ENCODE assay signal across 7 mouse cellular contexts in genomic region chr17:35195631-35196320, GRCm38 (mm10). TPM values are rescaled to one million over a fixed set of nuclear protein-coding genes. Genes with fewer than 3 reads are reported as not detected.
A peak's percentile ranks its signal among the peaks of the same experiment; 100 is the strongest.
DNase-seq lines count a peak whose midpoint lies in the region; ATAC-seq and TF ChIP-seq lines count a peak whose summit lies in the region.

No protein-coding gene starts in this region.

- H3K4me3 ChIP-seq in embryonic facial prominence, embryonic 10.5 days: peak overlapping the region; percentile 61
- H3K4me3 ChIP-seq in kidney, adult 2 months (ENCODE audit: insufficient read depth, low read depth, low read length): peak overlapping the region; percentile 54
- peak overlapping the region; percentile 46 for H3K4me3 ChIP-seq in limb, embryonic 15.5 days
- peak overlapping the region; percentile 45 for H3K4me3 ChIP-seq in midbrain, embryonic 16.5 days (ENCODE audit: low read depth, low read length)

- no peaks in the 10 kb centered on the region for H3K36me3 ChIP-seq in embryonic facial prominence, embryonic 10.5 days (replicated peaks)
- H3K36me3 ChIP-seq in kidney, adult 2 months (ENCODE audit: control insufficient read depth, insufficient read depth, low read length): no peaks in the 10 kb centered on the region
- no peaks in the 10 kb centered on the region for H3K36me3 ChIP-seq in limb, embryonic 15.5 days
- no peaks in the 10 kb centered on the region for H3K36me3 ChIP-seq in midbrain, embryonic 16.5 days (ENCODE audit: control insufficient read depth, insufficient read depth, low read length)

- peaks cover 72% of the 10 kb centered on the region for H3K27me3 ChIP-seq in embryonic facial prominence, embryonic 10.5 days (replicated peaks; ENCODE audit: low read depth, poor library complexity, severe bottlenecking)
- no peaks in the 10 kb centered on the region for H3K27me3 ChIP-seq in kidney, adult 2 months (replicated peaks; ENCODE audit: control insufficient read depth, insufficient read depth, low read length)
- peaks cover 47% of the 10 kb centered on the region for H3K27me3 ChIP-seq in limb, embryonic 15.5 days
- H3K27me3 ChIP-seq in midbrain, embryonic 16.5 days (ENCODE audit: control insufficient read depth, insufficient read depth, low read depth, low read length): peaks cover 21% of the 10 kb centered on the region

- peak; percentile 90 for DNase-seq in adrenal gland, postnatal 10 days
- DNase-seq in embryonic facial prominence, embryonic 10.5 days (ENCODE audit: low spot score): peak; percentile 87
- DNase-seq in heart, adult 18-20 months: peak; percentile 84 to 87
- peak; percentile 76 for DNase-seq in kidney, adult 2 months
- DNase-seq in spleen, postnatal 10 days (ENCODE audit: low spot score in 2 of 2): peak; percentile 83 to 92

- no peak for TF ChIP-seq POLR2A in kidney, adult 2 months (IDR thresholded peaks at IDR 0.05; ENCODE audit: low read depth, low read length)

- peak overlapping the region; percentile 35; the same call in 1 of the 2 replicates for H3K27ac ChIP-seq in embryonic facial prominence, embryonic 10.5 days (replicated peaks)
- H3K27ac ChIP-seq in kidney, adult 2 months (ENCODE audit: insufficient read depth, low read depth, low read length): no peak overlapping the region
- H3K27ac ChIP-seq in limb, embryonic 15.5 days: no peak overlapping the region
- H3K27ac ChIP-seq in midbrain, embryonic 16.5 days (ENCODE audit: low read length): no peak overlapping the region

- H3K4me2 ChIP-seq in limb, embryonic 15.5 days: peak overlapping the region; percentile 87
- H3K4me2 ChIP-seq in midbrain, embryonic 16.5 days (ENCODE audit: low read length): peak overlapping the region; percentile 67

- H3K4me1 ChIP-seq in embryonic facial prominence, embryonic 10.5 days: peaks cover 32% of the 10 kb centered on the region
- H3K4me1 ChIP-seq in kidney, adult 2 months (ENCODE audit: control insufficient read depth, insufficient read depth, low read length): no peaks in the 10 kb centered on the region
- H3K4me1 ChIP-seq in limb, embryonic 15.5 days: peaks cover 22% of the 10 kb centered on the region
- peaks cover 9% of the 10 kb centered on the region; the same call in 1 of the 2 replicates for H3K4me1 ChIP-seq in midbrain, embryonic 16.5 days (ENCODE audit: control insufficient read depth, insufficient read depth, low read length)

- peak overlapping the region; percentile 52 for H3K9ac ChIP-seq in limb, embryonic 15.5 days
- H3K9ac ChIP-seq in midbrain, embryonic 16.5 days (ENCODE audit: low read depth, low read length): peak overlapping the region; percentile 61

- peak; percentile 73 for ATAC-seq in limb, embryonic 15.5 days (ENCODE audit: insufficient number of reproducible peaks, low FRiP score, low TSS enrichment, low read depth)
- peak; percentile 56; the same call in 1 of the 2 replicates for ATAC-seq in midbrain, embryonic 16.5 days

- H3K9me3 ChIP-seq in embryonic facial prominence, embryonic 10.5 days: no peaks in the 10 kb centered on the region
- no peaks in the 10 kb centered on the region for H3K9me3 ChIP-seq in limb, embryonic 15.5 days
- no peaks in the 10 kb centered on the region for H3K9me3 ChIP-seq in midbrain, embryonic 16.5 days (replicated peaks; ENCODE audit: control insufficient read depth, low read length, poor library complexity, severe bottlenecking)

- TF ChIP-seq CTCF in kidney, adult 2 months (conservative IDR thresholded peaks at IDR 0.05; ENCODE audit: insufficient read depth, insufficient read length, low read depth, low read length): peak; percentile 82

- 2% methylated on average over 66 of the region's 66 CpGs for WGBS in embryonic facial prominence, embryonic 10.5 days
- WGBS in kidney, adult 2 months: 1% methylated on average over 66 of the region's 66 CpGs
- 2% methylated on average over 66 of the region's 66 CpGs for WGBS in limb, embryonic 15.5 days
- 2% methylated on average over 66 of the region's 66 CpGs for WGBS in midbrain, embryonic 16.5 days

RNA-seq across cellular contexts. Expression of gene Ltb, which starts 1.5 kb away (rescaled TPM):
- total RNA-seq in adrenal gland, postnatal 10 days (2021): 10 to 100 TPM; 11.5 to 12.6 TPM
- polyA plus RNA-seq in embryonic facial prominence, embryonic 10.5 days (2016; fragmentation: Nextera tagmentation; extraction: Ambion mirVana): 0.16 and 0.34 TPM in 2 replicates
- total RNA-seq in heart, adult 18-20 months (2021): 10 to 100 TPM in 1 of 2 experiments, 1 to 10 TPM in 1; 1.5 to 12.1 TPM
- polyA plus RNA-seq in kidney, adult 2 months (2012; rRNA removed): 2.5 and 20.9 TPM in 2 replicates
- 1.0 and 1.2 TPM in 2 replicates for polyA plus RNA-seq in limb, embryonic 15.5 days (2015; fragmentation: Nextera tagmentation; extraction: Ambion mirVana)
- 0.48 and 0.62 TPM in 2 replicates for polyA plus RNA-seq in midbrain, embryonic 16.5 days (2015; fragmentation: Nextera tagmentation; extraction: Ambion mirVana)

RNA-seq across cellular contexts. Expression of gene Tnf, which starts 6.0 kb away (rescaled TPM):
- 1 to 10 TPM; 1.3 to 1.4 TPM for total RNA-seq in adrenal gland, postnatal 10 days (2021)
- polyA plus RNA-seq in embryonic facial prominence, embryonic 10.5 days (2016; fragmentation: Nextera tagmentation; extraction: Ambion mirVana): not detected in 2 replicates
- under 1 TPM; 0.25 to 0.28 TPM for total RNA-seq in heart, adult 18-20 months (2021)
- 0.64 and 0.94 TPM in 2 replicates for polyA plus RNA-seq in kidney, adult 2 months (2012; rRNA removed)
- polyA plus RNA-seq in limb, embryonic 15.5 days (2015; fragmentation: Nextera tagmentation; extraction: Ambion mirVana): 0.64 and 0.82 TPM in 2 replicates
- polyA plus RNA-seq in midbrain, embryonic 16.5 days (2015; fragmentation: Nextera tagmentation; extraction: Ambion mirVana): not detected in 2 replicates

RNA-seq across cellular contexts. Expression of gene Lst1, which starts 7.5 kb away (rescaled TPM):
- 10 to 100 TPM in 1 of 2 experiments, 1 to 10 TPM in 1; 10.0 to 10.5 TPM for total RNA-seq in adrenal gland, postnatal 10 days (2021)
- 2.6 and 6.9 TPM in 2 replicates for polyA plus RNA-seq in embryonic facial prominence, embryonic 10.5 days (2016; fragmentation: Nextera tagmentation; extraction: Ambion mirVana)
- total RNA-seq in heart, adult 18-20 months (2021): 1 to 10 TPM; 2.0 to 3.3 TPM
- 9.4 and 17.7 TPM in 2 replicates for polyA plus RNA-seq in kidney, adult 2 months (2012; rRNA removed)
- polyA plus RNA-seq in limb, embryonic 15.5 days (2015; fragmentation: Nextera tagmentation; extraction: Ambion mirVana): 25.8 and 27.5 TPM in 2 replicates
- polyA plus RNA-seq in midbrain, embryonic 16.5 days (2015; fragmentation: Nextera tagmentation; extraction: Ambion mirVana): 4.7 and 5.9 TPM in 2 replicates

RNA-seq across cellular contexts. Expression of gene Lta, which starts 9.4 kb away (rescaled TPM):
- under 1 TPM; 0.81 to 0.97 TPM for total RNA-seq in adrenal gland, postnatal 10 days (2021)
- not detected in 2 replicates for polyA plus RNA-seq in embryonic facial prominence, embryonic 10.5 days (2016; fragmentation: Nextera tagmentation; extraction: Ambion mirVana)
- total RNA-seq in heart, adult 18-20 months (2021): 1 to 10 TPM in 1 of 2 experiments, not detected in 1; 1.0 TPM
- 0.08 and 1.1 TPM in 2 replicates for polyA plus RNA-seq in kidney, adult 2 months (2012; rRNA removed)
- polyA plus RNA-seq in limb, embryonic 15.5 days (2015; fragmentation: Nextera tagmentation; extraction: Ambion mirVana): 0.37 TPM in 1 of 2 replicates, not detected in the other
- 0.45 and 1.1 TPM in 2 replicates for polyA plus RNA-seq in midbrain, embryonic 16.5 days (2015; fragmentation: Nextera tagmentation; extraction: Ambion mirVana)

RNA-seq across cellular contexts. Expression of gene Aif1, which starts 19.9 kb away (rescaled TPM):
- 1 to 10 TPM; 6.6 to 6.8 TPM for total RNA-seq in adrenal gland, postnatal 10 days (2021)
- polyA plus RNA-seq in embryonic facial prominence, embryonic 10.5 days (2016; fragmentation: Nextera tagmentation; extraction: Ambion mirVana): 2.9 and 3.9 TPM in 2 replicates
- total RNA-seq in heart, adult 18-20 months (2021): 1 to 10 TPM; 3.7 to 4.8 TPM
- polyA plus RNA-seq in kidney, adult 2 months (2012; rRNA removed): 0.65 and 2.6 TPM in 2 replicates
- 14.6 and 18.6 TPM in 2 replicates for polyA plus RNA-seq in limb, embryonic 15.5 days (2015; fragmentation: Nextera tagmentation; extraction: Ambion mirVana)
- polyA plus RNA-seq in midbrain, embryonic 16.5 days (2015; fragmentation: Nextera tagmentation; extraction: Ambion mirVana): 6.2 and 6.9 TPM in 2 replicates
